Mouse (Mus musculus): Measurements from ENCODE around the gene Slc45a3.

The Slc45a3 gene

DNA sequence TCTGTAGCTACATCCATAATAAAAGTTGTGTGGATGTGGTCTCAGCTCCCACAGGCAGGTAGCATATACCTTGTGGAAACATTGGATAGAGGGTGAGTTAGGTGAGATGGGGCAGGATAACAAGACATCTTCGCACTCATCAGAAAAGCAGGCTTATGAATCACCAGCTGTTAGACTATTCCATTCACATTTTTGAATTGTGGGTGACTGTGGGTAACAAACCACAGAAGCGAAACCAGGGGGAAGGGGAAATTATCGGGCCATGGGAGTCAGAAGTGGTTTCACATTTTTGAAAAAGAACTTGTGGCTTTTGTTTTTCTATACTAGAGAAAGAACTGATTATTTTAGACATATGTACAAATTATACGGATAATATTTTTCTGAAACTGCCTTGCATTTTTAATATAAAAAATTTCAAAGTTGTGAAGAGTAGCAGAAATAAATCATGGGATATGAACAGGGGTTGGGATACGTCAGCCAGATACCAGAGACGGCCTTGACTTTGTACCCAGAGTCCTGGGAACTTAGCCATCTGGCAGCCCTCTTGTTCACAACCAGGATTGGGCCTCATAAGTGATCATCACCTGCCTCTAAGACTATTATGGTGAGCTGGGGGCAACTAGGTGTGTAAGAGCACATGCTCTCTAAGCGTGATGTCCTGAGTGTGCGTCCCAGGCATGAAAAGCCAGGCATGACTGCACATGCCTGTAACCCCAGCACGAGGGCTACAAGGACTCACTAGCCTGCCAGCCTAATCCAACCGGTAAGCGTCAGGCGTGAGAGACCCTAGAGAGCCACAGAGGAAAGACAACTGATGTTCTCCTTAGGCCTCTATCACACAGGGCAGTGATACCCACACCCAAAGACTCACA lies 30.6 kb downstream of the Slc45a3 start:
- DNase-seq (ENCODE audit: low spot score in 2 of 2), result no peak

DNA sequence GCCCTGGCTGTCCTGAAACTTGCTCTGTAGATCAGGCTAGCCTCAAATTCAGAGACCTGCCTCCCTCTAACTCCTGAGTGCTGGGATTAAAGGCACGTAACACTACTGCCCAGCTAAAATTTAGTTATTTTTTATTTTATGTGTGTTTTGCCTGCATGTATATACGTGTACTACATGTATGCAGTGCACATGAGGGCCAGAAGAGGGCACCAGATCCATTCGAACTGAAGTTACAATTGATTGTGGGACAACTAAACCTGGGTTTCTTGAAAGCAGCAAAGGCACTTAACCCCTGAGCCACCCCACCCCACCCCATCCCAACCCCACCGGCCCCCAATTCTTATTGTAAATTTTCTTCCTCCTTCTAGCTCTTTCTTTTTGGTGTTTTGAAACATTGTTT lies 32.3 kb downstream of the Slc45a3 start:
- no peak for DNase-seq (ENCODE audit: low spot score in 2 of 2)

DNA sequence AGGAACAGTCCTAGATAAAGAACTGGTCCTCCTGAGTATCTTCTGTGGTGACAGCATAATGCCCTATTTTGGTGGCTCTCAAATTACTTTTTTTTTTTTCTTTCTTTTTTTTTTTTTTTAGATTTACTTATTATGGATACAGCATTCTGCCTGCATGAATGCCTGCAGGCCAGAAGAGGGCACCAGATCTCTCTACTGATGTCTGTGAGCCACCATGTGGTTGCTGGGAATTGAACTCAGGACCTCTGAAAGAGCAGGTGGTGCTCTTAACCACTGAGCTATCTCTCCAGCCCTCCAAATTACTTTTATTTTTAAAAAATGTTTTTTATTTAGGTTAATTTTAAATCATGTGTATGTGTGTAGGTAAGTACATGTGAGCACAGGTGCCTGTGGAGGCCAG lies 37.7 kb downstream of the Slc45a3 start:
- no peak for DNase-seq (ENCODE audit: low spot score in 2 of 2)

DNA sequence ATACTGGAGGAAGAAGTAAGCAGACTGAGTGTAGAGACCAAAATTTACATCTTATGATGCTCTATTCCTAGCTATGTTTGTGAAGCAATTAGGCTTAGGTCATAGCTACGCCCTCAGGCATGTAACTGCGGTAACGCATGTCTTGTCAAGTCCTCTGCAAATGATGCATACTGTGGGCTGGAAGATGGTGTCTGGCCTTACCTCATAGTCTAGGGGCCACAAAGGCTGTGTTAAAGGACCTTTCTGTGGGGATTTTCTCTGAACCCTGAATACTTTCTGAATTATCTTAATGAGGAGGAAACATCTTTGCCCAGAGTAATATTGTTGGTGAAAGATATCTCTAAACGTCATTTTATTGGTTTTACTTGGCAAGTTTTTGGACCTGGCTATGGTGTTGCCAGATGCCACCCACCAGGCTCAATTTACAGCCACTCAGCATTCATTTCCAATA lies 39.1 kb downstream of the Slc45a3 start:
- DNase-seq (ENCODE audit: low spot score in 2 of 2), result no peak

DNA sequence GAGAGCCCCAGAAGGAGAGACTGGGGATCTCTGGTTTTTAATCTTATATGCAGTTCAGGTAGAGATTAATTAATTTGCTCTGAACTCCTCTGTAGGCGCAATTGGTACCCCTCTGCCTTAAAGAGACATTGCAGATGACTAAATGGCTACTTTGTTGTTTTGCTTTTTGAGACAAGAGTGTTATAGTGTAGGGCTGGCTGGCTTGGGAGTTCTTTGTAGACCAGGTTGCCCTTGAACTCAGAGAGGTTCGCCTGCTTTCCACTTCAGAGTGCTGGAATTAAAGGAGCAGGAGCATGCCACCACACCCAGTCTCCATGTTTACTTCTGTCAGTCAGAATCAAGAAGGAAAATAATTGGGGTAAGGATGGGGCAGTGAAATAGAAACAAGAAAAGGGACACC lies 40.3 kb downstream of the Slc45a3 start:
- DNase-seq (ENCODE audit: low spot score in 2 of 2), result no peak

DNA sequence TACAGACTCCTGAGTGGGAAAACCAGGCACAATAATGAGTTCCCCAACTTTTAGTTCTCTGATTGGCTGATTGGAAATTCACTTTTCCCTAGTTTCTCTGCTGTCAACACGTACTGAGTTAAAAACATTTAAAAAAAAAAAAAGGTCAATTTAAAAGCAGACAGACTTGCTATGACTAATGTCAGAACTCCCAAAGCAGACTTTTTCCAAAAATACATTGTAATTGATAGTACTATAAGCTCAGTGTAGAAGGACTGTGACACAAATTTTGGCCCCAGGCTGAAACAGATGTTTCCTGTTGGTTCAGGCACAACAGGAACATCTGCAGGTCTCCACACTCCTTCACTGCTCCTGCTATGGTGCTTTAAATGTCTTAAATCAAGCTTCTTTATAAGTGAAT lies 41.0 kb downstream of the Slc45a3 start:
- no peak for DNase-seq (ENCODE audit: low spot score in 2 of 2)

DNA sequence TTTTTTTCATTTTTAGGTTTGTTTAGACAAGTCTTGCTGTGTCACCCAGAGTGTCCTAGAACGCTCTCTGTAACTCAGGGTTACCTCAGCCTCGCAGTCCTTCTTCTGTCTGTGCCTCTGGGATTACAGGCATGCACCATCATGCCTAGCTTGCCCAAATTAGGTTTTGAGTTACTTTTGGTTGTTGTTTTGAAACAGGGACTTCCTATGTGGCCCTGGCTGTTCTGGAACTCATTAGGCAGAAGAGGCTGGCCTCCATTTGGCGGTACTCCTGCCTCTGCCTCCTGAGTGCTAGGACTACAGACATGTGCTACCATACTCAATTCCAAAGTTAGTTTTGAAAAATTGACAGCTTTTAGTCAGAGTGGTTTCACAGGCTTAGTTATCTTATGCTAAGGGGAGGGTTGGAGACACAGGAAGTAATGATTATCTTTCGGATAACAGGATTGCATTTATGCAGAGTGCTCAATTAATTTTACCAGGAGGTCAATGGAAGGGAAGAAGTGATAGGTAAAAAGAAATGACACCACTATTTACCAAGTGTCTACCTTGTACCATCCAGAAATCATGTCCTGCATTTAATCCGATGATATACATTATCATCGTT lies 41.9 kb downstream of the Slc45a3 start:
- no peak for DNase-seq (ENCODE audit: low spot score in 2 of 2)

DNA sequence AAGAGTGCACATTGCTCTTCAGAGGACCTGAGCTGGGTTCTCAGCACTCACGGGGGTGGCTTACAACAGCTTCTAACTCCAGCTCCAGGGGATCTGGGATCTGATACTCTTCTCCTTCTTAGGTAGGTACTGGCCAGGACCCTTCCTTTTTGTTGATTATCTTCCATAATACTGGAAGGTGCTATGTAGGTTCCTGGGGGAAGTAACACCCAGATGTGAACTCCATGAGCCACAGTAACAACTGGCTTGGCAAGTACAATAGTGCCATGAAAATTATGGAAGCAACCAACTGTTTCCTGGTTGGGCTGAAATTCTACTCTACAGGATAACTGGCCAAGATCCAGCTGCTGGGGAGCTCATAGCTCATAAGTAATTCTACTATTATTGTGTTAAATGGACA lies 42.7 kb downstream of the Slc45a3 start:
- no peak for DNase-seq (ENCODE audit: low spot score in 2 of 2)

DNA sequence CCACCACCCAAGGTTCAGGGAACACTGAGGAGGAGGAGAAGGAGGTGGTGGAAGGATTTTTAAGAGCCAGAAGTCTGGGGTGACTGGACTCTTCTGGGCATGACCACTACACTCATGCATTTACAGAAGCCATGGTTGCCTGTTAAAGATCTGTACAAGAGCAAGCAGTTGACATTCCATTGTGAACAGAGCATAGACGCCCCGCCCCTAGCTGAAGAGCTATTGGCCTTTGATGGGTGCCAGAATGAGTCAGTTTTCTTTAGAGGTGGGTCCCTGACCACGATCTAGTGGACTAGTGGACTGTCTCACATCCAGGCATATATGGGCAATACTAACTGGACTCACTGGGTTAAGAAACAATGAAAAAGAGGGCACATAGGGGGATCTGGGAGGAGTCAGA lies 43.3 kb downstream of the Slc45a3 start:
- DNase-seq (ENCODE audit: low spot score in 2 of 2), result no peak

DNA sequence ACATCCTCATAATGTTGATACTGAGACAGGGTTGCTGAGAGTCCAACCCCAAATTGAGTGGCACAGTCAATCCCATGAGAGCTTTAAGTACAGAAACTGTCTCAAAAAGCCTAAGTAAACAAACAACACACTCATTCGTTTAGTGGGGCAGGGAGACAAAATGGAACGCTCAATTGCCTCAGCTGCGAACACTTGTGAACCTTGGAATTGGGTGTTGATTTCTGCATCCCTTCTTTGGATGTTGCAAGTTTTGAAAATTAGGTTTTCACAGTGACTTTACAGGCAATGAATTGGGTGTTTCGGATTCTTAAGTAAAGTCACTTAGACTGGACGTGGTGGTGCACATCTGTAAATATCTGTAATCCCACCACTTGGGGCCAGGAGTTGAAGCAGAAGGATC lies 44.0 kb downstream of the Slc45a3 start:
- DNase-seq (ENCODE audit: low spot score in 2 of 2), result no peak

DNA sequence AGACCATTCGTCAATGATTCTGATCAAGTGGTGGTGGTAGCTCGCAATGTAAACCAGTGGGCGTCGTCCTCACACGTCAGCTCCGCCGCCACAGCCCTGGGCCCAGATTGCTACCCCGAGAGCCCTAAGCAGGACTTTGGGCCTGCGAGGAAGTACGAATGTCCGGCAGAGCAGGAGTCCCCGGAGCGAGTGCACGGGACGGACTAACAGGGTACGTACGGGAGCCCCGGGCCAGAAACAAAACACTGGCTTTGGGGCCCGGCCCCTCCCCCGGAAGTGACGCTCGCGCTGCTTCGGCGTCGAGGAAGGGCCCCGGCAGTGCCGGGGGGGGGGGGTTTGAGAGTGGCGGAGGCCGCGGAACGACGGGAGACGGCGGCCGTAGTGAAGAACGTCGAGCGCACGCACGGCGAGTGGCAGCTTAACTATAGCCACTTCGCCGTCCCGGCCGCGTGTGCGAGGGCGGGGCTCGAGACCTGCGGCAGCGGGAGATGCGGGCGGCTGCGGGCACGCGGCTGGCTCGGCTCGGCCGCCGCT lies 44.6 kb downstream of the Slc45a3 start, which contains the start of gene Elk4:
TSS of gene Elk4 (plus strand) at position 326 of the 534 bp plus-strand sequence.
- peak; percentile 86 to 88 for DNase-seq (ENCODE audit: low spot score in 2 of 2)

DNA sequence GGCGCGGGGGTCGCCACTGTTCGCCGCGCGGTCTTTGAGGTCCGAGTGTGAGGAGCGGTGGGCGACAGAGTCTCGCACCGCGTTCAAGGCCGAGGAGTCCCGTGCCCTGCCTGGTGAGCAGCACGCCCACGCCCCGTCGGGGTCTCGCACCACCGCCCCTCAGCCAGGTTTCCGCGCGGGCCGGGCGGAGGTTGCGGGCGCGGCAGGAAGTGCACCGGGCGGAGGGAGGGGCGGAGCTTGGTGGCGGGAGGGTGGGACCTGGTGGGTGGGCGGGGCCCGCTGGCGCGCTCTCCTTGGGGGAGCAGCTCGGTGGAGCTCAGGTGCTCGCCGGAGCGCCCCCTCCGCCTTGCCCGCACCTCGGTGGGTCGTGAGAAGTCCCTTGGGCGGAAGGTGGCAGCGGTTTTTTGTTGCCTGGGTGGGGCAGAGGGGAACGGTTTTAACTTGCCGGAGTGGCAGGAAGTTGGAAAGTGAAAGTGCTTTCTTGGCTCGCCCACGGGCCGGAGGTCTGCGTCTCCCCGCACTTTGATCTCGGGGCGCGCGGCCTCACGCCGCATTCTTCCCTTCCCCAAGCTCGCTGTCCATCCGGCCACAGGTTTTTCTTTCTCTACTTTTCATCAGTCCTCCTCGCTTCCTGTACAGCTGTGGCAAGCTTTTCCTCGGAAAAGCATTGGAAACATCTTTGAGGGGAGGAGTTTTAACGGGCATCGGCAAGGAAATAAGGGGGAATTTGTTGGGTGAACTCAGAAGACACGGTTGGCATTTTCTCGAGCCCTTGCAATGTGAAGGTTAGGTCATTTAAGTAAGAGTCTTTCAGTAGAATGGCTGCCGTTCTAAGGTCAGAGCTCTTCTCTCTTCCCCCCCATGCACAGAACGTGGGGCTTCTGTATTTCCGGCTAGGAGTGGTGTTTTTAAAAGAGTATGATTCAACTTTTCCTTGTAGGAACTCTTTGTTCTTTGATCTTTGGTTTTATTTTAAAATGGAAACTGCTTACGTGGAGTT lies 45.4 kb downstream of the Slc45a3 start:
- DNase-seq (ENCODE audit: low spot score in 2 of 2), result peak; percentile 76 to 83

DNA sequence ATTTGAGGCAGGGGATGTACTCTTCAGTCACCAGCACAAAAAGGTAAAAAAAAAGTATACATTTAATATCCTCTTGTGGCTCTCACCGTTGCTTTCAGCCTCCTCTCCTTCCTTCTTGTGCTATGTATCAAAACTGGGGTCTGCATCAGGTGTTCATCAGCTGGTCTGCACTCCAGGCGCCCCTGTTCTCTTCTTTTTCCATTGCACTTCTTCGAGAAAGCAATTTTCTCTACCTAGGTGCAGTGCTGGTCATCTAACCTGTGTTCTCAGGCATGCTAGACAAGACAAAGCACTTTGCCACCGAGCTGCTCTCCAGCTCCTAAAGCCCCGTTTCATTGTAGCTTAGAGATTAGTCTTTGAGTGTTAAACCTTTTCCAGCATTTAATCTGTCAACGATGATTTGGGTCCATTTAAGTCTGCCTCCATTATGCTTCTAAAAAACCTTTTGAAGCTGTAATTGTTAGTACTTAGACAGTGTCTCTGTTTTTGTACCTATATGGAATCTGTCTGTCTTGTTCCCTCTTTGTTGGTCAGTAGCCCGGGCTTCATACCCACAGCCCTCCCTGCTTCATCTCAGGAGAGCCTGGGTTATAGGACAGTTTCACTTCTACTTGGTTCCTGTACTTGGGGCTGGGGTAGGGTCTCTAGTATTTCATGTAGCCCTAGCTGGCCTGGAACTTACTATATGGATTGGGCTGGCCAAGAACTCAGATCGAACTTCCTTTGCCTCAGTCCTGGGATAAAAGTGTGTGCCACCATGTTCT lies 46.3 kb downstream of the Slc45a3 start:
- no peak for DNase-seq (ENCODE audit: low spot score in 2 of 2)

DNA sequence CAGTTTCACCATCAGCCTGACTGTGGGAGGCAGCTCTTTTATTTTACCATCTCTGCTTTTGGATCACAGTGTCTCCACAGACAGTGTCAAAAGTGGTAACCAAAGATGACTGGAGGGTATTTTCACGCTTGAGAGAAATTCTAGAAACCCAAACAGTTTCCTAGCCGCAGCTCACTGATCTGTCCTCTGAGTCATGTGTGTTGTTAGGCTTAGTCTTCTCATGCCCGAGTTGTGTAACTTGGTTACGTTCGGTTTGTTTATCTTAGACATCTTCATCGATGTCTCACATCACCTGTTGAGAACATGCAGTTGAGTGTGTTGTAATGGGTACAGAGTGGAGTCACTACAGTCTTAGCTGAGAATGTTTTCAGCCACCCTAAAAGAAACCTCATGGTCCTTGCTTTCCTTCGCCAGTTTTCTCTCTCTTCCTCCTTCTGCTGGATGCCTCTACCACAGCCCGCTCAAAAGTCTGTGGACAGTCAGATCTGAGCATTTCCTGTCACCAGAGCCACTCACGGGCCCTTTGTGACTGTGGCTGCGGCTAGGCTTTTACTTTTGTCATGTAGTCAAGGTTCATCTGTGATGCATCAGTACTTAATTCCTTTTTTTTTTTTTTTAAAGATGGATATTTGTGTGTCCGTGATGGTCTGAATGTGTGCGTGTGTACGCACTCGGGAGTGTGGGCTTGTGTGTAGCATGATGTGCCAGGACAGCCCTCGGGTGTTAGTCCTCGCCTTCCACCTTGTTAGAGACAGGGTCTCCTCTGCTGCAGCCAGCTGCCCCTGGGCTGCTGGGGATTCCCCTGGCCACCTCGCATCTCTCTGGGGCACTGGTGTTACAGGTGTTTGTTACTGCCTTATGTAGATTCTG lies 48.1 kb downstream of the Slc45a3 start:
- no peak for DNase-seq (ENCODE audit: low spot score in 2 of 2)

DNA sequence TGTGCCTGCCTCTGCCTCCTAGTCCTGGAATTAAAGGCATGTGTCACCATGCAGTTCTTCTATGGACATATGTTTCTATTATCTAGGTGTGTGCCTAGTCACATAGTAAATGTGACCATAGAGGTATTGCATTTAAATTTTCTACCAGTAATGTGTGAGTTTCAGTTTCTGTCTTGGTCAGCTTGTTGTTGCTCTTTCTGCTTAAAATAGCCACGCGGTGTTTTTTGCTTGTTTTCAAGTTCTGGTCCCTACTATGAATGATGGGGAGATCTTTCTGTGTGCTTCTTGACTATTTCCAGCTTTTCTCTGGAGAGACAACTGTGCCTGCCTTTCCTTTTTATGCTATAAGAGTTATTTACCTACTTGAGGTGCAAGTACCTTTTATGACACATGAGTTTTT lies 49.0 kb downstream of the Slc45a3 start:
- DNase-seq (ENCODE audit: low spot score in 2 of 2), result no peak

DNA sequence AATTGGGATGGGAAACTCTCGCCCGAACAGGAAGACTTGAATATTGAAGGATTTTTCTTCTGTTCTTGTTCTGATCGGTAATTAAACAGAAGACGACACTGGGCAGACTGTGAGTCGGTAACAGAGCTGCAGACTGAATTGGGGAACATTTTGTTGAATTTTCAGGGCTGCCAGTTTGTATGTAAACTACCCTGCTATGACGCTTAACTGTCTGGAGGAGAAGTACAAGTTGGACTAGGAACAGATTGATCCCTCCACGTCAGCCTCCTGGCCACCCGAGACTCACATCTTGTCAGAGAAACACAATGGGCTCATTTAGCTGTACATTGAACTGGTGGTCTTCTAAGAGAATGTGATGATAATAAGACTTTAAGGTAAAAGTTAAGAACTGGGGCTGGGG lies 50.1 kb downstream of the Slc45a3 start:
- DNase-seq (ENCODE audit: low spot score in 2 of 2), result no peak

DNA sequence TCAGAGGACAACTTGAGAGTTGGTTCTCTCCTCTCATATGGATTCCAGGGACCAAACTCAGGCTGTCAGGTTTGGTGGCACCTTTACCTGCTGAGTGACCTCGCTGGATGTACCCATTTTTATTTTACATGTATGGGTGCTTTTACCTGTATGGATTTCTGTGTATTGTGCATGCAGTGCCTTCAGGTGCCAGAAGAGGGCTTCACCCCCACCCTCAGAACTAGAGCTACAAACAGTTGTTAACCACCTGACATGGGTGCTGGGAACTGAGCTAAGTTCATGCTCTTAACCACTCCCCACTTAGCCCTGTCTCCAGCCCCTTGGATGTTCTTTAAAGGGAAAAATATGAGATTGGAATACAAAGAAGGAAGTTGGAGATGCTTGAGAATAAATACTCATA lies 52.0 kb downstream of the Slc45a3 start:
- DNase-seq (ENCODE audit: low spot score in 2 of 2), result no peak

DNA sequence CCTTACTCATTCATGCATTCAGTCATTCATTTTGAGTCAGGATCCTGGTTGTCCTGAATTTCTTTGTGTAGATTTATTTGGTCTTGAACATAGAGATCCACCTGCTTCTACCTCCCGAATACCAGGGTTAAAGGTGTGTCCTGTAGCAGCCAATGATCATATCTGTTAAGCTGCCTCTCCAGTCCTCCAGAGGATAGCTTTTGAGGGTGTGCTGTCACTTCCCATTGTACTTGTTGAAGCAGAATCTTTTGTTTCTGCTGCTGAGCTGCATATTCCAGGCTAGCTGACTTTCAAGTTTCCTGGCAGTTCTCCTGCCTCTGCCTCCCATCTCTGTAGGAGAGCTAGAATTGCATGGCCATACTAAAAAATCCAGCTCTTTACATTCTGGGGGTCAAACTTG lies 53.9 kb downstream of the Slc45a3 start:
- no peak for DNase-seq (ENCODE audit: low spot score in 2 of 2)

DNA sequence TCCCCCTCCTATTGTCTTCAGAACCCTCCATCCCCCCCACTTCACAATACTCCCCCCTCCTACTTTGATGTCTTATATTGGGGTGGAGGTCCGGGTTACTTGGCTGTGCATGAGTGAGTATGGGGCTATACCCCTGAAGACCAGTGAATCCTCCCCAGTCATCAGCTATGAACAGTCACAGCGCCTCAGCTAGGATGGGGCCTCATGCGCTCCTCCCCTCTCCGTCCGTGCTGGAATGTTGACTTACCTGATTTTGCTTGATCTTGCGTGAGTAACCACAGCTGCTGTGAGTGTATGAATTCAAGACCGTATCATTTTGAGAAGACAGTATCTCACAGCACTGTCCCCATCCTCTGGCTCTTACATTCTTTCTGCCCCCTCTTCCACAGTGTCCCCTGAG lies 57.1 kb downstream of the Slc45a3 start:
- no peak for DNase-seq (ENCODE audit: low spot score in 2 of 2)

DNA sequence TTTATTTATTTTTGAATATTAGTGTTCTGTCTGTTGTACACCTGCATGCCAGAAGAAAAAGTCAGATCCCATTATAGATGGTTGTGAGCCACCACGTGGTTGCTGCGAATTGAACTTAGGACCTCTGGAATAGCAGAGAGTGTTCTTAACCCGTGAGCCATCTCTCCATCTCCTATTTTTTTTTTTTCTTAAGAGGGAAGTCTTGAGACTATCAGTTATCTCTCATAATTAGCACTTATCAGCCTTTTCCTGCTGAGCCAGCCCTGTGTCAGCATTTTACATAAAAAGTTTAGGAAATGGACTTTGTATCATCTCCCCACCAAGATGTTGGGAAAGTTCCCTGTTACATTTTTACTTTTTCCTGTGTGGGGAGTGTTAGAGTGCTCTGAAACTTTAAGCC lies 59.3 kb downstream of the Slc45a3 start:
- no peak for DNase-seq (ENCODE audit: low spot score in 2 of 2)
